Mouse (Mus musculus) left cerebral cortex, adult 2 months (tissue): ENCODE measurements around the gene Dusp2. TPM values are rescaled to one million over a fixed set of nuclear protein-coding genes. Genes with fewer than 3 reads are reported as not detected.
A peak's percentile ranks its signal among the peaks of the same experiment; 100 is the strongest.

Source experiments
- DNase-seq, 2 experiments: peaks; one replicate each; pipeline ENCODE4 v3.0.0; 2021 to 2022; ENCODE audit warnings: low spot score in 2 of 2, mixed read lengths in 1 of 2; ENCODE audit errors: extremely low spot score in 1 of 2
- H3K27ac ChIP-seq: fragments of 200-600 bp; 2 replicates; pipeline ENCODE4 v1.8.1; 2022
- H3K4me3 ChIP-seq: fragments of 200-600 bp; 2 replicates; pipeline ENCODE4 v1.8.1; 2022
- CTCF ChIP-seq: fragments of 200-600 bp; IDR thresholded peaks from 2 replicates; pipeline ENCODE4 v1.8.1; 2022; ENCODE audit warnings: antibody characterized with exemption, mild to moderate bottlenecking, moderate library complexity
- intact Hi-C: fragments of 180-260 bp; cut with DNase I; formaldehyde crosslinking; loops from one replicate; pipeline ENCODE4 v1.15.1; 2025
- total RNA-seq, 2 experiments: library from RNA; stranded (reverse); gene quantifications; 2 replicates each; pipeline ENCODE4 v1.2.3; 2021

The Dusp2 gene
- total RNA-seq, 2 experiments from 2014 or later = 2.4 to 3.5 TPM

DNA sequence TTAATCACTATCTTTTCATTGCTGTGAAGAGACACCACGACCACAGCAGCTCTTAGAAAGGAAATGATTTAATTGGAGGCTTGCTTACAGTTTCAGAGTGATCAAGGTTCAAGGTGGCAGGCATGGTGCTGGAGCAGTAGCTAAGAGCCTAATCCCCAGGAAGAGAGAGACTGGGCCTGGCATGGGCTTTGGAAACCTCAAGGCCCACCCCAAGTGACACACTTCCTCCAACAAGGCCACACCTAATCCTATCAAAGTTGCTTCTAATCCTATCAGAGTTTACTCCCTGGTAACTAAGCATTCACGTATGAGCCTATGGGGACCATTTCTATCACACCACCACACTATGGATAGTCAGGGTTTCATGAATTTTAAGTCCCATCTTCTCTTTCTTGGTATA is 25.7 kb upstream of the Dusp2 start:
- no peak for TF ChIP-seq CTCF

DNA sequence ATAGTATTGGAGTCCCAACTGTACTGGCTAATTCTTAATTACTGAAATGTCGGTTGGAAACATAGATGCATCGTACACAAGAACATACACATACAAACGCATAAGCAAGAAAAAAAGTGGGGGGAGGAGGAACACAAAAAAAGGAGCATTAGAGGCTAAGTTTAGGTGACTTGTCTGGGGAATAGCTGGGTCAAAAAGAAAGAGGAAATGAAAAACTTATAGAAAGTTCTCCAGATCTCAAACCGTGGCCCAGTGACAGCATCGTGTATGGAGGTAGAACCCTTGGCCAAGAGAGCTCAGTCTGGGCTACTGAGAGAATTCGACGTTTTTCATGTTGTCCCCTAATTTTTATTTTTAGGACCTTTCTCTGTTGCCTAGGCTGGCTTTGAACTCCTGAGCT is 25.3 kb upstream of the Dusp2 start:
- H3K27ac ChIP-seq = no peak overlapping the region
- DNase-seq = no peak
- TF ChIP-seq CTCF = no peak
- intact Hi-C loops = no loop called here
- no peak overlapping the region for H3K4me3 ChIP-seq

More for the DNA sequence above, 25.7 kb upstream of the Dusp2 start:
- H3K4me3 ChIP-seq = no peak overlapping the region
- intact Hi-C loops = no loop called here
- DNase-seq = no peak
- H3K27ac ChIP-seq = no peak overlapping the region

DNA sequence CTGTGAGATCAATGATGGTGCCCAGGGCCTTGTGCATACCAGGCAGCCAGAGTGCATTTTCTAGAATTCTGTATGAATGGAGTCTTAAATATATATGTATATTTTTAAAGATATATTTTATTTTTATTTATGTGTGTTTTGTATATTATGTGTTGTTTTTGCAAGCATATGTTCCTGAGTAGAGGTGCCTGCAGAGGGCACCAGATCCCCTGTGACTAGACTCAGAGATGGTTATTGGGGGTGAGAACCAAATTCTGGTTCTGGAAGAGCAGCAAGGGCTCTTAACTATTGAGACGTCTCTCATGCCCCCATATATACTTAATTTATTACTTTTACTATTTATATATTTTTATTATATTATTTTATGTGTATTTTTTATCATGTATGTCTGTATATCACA is 24.8 kb upstream of the Dusp2 start:
- no peak for DNase-seq
- intact Hi-C loops = no loop called here

DNA sequence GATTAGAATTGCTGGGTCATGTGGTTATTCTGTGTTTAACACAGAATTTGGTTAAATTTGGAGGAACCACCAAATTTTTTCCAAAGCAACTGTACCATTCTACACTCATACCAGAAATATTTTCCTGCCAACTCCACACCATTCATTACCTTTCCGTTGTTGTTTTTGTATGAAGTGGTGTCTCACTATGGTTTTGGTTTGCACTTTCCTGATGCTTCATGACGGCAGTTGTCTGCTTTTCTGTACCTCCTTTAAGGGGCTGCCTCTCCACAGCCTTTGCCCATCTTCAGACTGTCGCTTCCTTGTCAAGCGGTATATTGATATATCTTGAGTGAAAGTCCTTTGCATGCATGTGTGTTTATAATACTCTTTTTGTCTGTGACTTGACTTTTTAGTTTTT is 23.2 kb upstream of the Dusp2 start:
- intact Hi-C loops = no loop called here
- DNase-seq = no peak
- H3K27ac ChIP-seq = no peak overlapping the region
- TF ChIP-seq CTCF = no peak
- no peak overlapping the region for H3K4me3 ChIP-seq

More for the DNA sequence above, 24.8 kb upstream of the Dusp2 start:
- H3K4me3 ChIP-seq = no peak overlapping the region
- no peak overlapping the region for H3K27ac ChIP-seq
- TF ChIP-seq CTCF = no peak; the same call in 1 of the 2 replicates

DNA sequence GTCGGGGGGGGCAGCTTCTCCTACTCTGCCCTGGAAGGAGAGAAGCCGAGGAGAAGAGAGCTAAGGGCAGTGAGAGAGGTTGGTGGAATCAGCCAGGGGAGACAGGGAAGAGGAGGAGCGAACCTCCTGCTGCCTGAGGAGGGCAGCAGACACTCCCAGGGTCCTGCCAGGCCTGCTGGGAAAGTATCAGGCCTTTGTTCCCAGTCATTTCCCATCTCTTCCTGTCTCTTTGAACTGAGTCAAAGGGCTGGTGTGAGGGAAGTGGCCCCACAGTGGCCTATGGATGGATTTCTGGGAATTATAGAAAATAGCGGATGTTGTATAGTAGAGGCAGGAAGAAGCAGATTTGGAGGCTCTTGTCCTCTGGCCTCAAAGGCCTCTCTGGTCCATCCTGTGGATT is 22.1 kb upstream of the Dusp2 start:
- intact Hi-C loops = no loop called here
- H3K27ac ChIP-seq = no peak overlapping the region
- TF ChIP-seq CTCF = peak; percentile 12
- H3K4me3 ChIP-seq = no peak overlapping the region
- no peak for DNase-seq

DNA sequence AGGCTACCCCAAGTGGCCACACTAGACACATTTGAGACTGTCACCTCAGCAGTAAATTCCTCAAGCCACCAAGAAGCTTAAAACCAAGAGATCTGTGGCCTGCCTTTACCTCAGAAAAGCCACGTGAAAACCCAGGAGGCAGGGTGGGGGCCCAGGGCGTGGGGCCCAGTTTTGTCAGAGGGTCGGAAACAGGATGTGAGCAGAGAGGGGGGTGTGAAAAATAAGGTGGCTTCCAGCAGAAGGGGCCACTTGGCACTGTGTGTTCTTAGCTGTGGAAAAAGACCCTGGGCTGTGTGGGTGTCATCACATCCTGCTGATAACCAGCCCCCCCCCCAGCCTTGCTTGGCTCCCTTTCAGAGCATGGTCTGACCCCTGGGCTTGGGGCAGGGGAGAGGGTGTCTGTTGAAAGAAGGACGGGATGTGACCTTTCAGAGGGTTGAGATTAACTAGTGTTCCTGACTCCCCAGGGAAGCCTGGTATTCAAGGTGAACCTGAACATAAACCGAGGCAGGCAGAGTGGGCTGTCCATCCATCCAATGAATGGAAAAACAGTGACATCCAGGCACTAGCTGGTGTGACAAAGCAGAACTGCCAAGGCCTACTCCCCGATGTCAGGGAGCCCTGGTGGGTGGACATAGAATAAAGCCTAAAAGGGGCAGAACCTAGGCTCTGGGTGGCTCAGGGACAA is 21.3 kb upstream of the Dusp2 start:
- no peak for TF ChIP-seq CTCF
- intact Hi-C loops = no loop called here
- Histone ChIP-seq H3K27ac (no peak overlapping the region), H3K4me3 (no peak overlapping the region)
- DNase-seq = no peak

DNA sequence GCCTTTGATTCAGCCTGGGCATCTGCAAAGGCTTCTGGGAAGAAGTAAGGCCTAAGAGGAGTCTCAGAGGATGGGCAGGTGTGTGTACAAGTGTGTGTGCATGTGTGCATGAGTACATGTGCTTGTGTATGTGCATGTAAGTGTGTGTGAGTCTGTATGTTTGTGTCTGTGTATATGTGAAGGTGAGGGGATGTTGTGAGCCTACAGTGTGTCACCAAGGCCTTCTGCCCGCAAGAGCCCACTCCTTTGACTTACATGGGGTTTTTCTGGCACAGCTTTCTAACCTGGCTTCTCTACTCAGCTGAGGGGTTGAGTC is 20.8 kb upstream of the Dusp2 start:
- H3K4me3 ChIP-seq = no peak overlapping the region
- no peak for DNase-seq
- no peak for TF ChIP-seq CTCF
- intact Hi-C loops = no loop called here
- no peak overlapping the region for H3K27ac ChIP-seq

DNA sequence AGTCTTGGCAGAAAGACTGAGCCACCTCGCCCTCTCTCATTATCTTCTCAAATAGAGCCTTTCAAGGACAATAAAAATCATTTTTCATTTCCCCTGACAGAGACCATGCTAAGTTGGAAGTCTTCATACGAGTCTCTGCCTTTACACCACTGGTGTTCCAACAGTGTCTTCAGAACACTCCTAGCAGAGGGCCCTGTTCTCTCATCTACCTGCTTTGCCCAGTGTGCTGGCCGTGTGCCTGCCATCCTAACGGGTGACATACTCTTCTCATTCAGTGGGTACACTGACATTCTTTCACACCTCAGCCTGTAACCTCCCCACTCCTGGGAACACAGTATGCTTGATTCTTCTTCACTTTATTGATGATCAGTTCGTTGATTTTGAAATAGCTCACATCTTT is 19.5 kb upstream of the Dusp2 start:
- H3K27ac ChIP-seq = no peak overlapping the region
- intact Hi-C loops = no loop called here
- H3K4me3 ChIP-seq = no peak overlapping the region
- no peak for DNase-seq
- no peak for TF ChIP-seq CTCF

DNA sequence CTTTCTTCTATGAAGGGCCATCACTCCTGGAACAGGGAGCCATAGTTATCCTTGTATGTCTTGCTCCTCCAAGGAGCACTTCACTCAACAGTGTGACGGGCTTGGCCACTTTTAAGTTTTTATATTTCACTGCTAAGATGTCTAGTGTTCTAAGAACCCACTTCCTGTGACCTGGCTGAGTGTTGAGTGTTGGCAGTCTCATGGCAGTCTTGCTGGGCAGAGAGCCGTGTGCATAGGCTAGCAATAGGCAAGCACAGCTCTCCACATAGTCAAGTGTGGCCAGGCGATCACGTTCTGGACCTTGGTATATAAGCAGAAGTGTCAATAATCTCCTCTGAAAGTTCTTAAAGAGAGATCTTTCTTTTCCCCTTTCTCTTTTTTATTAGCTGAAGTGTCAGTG is 17.8 kb upstream of the Dusp2 start:
- Histone ChIP-seq H3K27ac (no peak overlapping the region), H3K4me3 (no peak overlapping the region)
- no peak for DNase-seq
- intact Hi-C loops = no loop called here
- TF ChIP-seq CTCF = no peak

DNA sequence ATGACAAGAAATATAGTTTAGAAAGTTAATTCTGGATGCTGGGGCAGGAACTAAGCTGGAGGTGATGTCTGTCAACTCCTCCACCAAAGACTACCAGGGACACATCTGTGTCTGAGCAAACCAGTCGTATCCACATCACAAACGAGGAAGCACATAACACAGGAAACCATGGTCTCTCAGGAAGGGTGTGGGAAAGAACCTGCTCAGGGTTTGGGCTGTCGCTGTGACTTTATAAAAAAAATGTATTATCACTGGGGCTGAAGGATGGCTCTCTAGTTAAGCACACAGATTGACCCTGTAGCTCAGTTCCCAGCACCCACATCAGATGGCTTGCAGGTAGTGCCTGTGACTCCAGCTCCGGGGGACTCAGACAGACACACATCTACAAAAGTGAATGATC is 16.9 kb upstream of the Dusp2 start:
- Histone ChIP-seq H3K27ac (no peak overlapping the region), H3K4me3 (no peak overlapping the region)
- no peak for DNase-seq
- intact Hi-C loops = no loop called here
- no peak for TF ChIP-seq CTCF

DNA sequence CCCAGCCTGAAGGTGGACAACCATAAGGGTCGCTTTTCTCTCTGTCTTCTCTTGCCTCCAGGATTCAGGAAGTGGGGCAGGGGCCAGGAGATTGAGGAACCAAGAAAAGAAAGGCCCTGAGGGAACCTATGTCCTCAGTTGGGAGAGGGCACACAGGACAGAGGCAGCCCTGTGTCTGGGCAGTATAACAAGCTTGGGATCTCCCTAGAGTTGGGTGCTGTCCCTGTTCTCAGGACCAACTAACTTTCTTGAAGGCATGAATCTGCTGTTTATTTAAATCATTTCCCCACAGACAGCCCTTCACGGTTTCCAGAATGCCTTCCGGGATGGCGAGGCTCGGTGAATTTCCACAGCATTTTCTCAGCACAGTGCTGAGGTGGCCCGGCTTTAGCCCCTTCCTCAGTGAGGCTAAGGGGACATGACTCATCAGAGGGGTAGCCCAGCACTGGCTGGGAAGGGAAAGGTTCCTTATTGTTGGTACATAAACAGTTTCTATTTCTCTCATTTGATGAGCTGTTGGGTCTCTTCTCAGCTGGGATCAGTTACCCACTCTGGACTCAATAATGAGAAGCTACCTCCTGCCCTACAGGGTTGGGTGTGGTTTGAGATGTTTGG is 13.2 kb upstream of the Dusp2 start:
- no peak overlapping the region for H3K27ac ChIP-seq
- no peak for DNase-seq
- TF ChIP-seq CTCF = no peak
- H3K4me3 ChIP-seq = no peak overlapping the region
- intact Hi-C loops = no loop called here

DNA sequence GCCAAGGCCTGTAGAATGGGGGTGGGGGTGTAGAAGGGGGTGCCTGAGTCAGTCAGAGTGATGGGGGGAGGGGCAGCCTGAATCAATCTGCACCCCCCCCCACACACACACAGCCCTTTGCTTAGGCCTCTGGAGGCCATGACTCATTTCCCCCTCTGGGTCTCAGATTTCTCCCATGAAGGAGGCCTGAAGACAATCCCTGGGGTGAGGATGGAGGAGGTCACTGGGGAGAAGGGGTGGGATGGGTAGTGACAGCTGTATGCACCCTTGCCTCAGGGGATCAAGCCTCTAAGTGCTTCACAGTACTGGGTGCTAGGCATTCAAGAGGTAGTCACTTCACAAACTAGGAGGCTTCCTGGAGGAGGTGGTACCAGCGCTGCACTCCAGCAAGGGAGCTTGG is 12.3 kb upstream of the Dusp2 start:
- intact Hi-C loops = no loop called here
- no peak for DNase-seq
- no peak overlapping the region for H3K27ac ChIP-seq
- no peak for TF ChIP-seq CTCF
- no peak overlapping the region for H3K4me3 ChIP-seq

DNA sequence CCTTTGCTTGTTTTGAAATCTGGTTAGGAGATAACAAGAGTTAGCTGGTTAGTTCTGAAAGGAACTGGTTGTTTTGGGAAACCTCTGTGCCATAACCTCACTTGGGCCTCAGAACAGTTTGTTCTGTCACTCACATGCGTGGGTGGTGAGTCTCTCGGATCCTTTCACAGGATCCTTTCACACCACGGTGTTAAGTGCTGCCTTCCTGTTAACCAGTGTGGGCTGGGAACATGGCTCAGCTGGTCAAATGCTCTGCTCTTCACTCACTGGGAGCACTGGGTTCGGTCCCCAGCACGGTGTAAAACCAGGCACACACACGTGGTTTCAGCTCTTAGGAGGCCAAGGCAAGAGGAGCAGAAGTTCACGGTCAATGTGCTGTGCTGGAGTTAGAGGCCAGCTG is 11.5 kb upstream of the Dusp2 start:
- Histone ChIP-seq H3K27ac (no peak overlapping the region), H3K4me3 (no peak overlapping the region)
- intact Hi-C loops = no loop called here
- no peak for DNase-seq
- TF ChIP-seq CTCF = no peak
